Mouse (Mus musculus) heart, adult 2 months (tissue): ENCODE measurements at regions not wholly inside any gene's neighbourhood (a gene's known extent, or its start where the extent isn't known, plus 50 kb on each side); places are given as distances from the start of the nearest gene placed in this dataset.

ENCODE experiments used
- DNase-seq, 2 experiments: peaks; one replicate each; pipeline ENCODE4 v3.0.0; 2021
- H3K27ac ChIP-seq: fragments of 200-600 bp; 2 replicates; pipeline ENCODE4 v1.8.1; 2022
- H3K27me3 ChIP-seq: fragments of 200-500 bp; 2 replicates; pipeline ENCODE4 v1.6.1; 2012; ENCODE audit warnings: mild to moderate bottlenecking, low read length, inconsistent platforms, mixed read lengths; ENCODE audit not compliant: control insufficient read depth, insufficient read depth
- H3K36me3 ChIP-seq: fragments of 200-500 bp; 2 replicates; pipeline ENCODE4 v1.6.1; 2012; ENCODE audit warnings: low read length, inconsistent platforms; ENCODE audit not compliant: control insufficient read depth, insufficient read depth
- H3K4me1 ChIP-seq: fragments of 200-500 bp; 2 replicates; pipeline ENCODE4 v1.6.1; 2011; ENCODE audit warnings: low read length; ENCODE audit not compliant: control insufficient read depth, insufficient read depth
- H3K4me3 ChIP-seq: fragments of 200-600 bp; 2 replicates; pipeline ENCODE4 v1.8.1; 2022
- H3K79me2 ChIP-seq: fragments of 200-500 bp; replicated peaks from 2 replicates; pipeline ENCODE4 v1.6.1; 2012; ENCODE audit warnings: mild to moderate bottlenecking, inconsistent platforms, low read length, moderate library complexity, mixed read lengths; ENCODE audit not compliant: control insufficient read depth, insufficient read depth
- H3K9ac ChIP-seq: fragments of 200-500 bp; 2 replicates; pipeline ENCODE4 v1.6.1; 2012; ENCODE audit warnings: low read depth, mild to moderate bottlenecking, control low read depth, inconsistent platforms, low read length, mixed read lengths
- CTCF ChIP-seq: fragments of 200-600 bp; IDR thresholded peaks from 2 replicates; pipeline ENCODE4 v1.8.1; 2022; ENCODE audit warnings: antibody characterized with exemption, mild to moderate bottlenecking, moderate library complexity
- EP300 ChIP-seq: fragments of 200-500 bp; IDR thresholded peaks from 2 replicates; pipeline ENCODE4 v1.6.1; 2011; ENCODE audit warnings: low read depth, low read length, control low read depth; ENCODE audit not compliant: insufficient read depth
- POLR2A ChIP-seq: fragments of 200-500 bp; IDR thresholded peaks from 2 replicates; pipeline ENCODE4 v1.6.1; 2011; ENCODE audit warnings: mild to moderate bottlenecking, low read depth, low read length, control low read depth; ENCODE audit not compliant: insufficient read depth
- WGBS: fragments of 180-500 bp; shearing (Covaris S2); methylation state at CpG from one replicate; pipeline ENCODE4 v1.1.7; 2018; 5-methylcytosine and 5-hydroxymethylcytosine counted together
- intact Hi-C: fragments of 180-260 bp; cut with DNase I; formaldehyde crosslinking; loops from one replicate; pipeline ENCODE4 v1.15.1; 2025

- Histone ChIP-seq H3K27ac (no peak overlapping the region), H3K4me3 (no peak overlapping the region), H3K27me3 (no peaks in the 10 kb centered on the region), H3K4me1 (no peaks in the 10 kb centered on the region), H3K9ac (no peak overlapping the region), H3K79me2 (no peaks in the 10 kb centered on the region), H3K36me3 (no peaks in the 10 kb centered on the region)
- DNase-seq = no peak
- intact Hi-C loops = no loop called here
- TF ChIP-seq POLR2A = no peak
- no peak for TF ChIP-seq CTCF
- TF ChIP-seq EP300 = no peak
These were observed 54.7 kb downstream of the Spry2 start for GRCm38 (mm10) chr14:105841888-105842287.

- Histone ChIP-seq H3K27ac (no peak overlapping the region), H3K9ac (no peak overlapping the region), H3K27me3 (no peaks in the 10 kb centered on the region), H3K36me3 (no peaks in the 10 kb centered on the region), H3K4me3 (no peak overlapping the region), H3K4me1 (no peaks in the 10 kb centered on the region), H3K79me2 (no peaks in the 10 kb centered on the region)
- DNase-seq = no peak
- 72% methylated on average over 3 of the region's 3 CpGs for WGBS
- intact Hi-C loops = no loop called here
- TF ChIP-seq EP300 = no peak
These were observed 59.1 kb downstream of the Spry2 start for GRCm38 (mm10) chr14:105837533-105837932.

GRCm38 (mm10) chr14:105830701-105831100 is 65.9 kb downstream of the Spry2 start:
- TF ChIP-seq CTCF (no peak), EP300 (no peak), POLR2A (no peak)
- intact Hi-C loops = no loop called here
- Histone ChIP-seq H3K27ac (no peak overlapping the region), H3K79me2 (no peaks in the 10 kb centered on the region), H3K4me3 (no peak overlapping the region), H3K27me3 (no peaks in the 10 kb centered on the region), H3K4me1 (no peaks in the 10 kb centered on the region), H3K36me3 (no peaks in the 10 kb centered on the region), H3K9ac (no peak overlapping the region)
- DNase-seq = no peak
- 69% methylated on average over 12 of the region's 12 CpGs for WGBS

- Histone ChIP-seq H3K4me1 (no peaks in the 10 kb centered on the region), H3K27me3 (no peaks in the 10 kb centered on the region), H3K79me2 (no peaks in the 10 kb centered on the region), H3K27ac (no peak overlapping the region), H3K36me3 (no peaks in the 10 kb centered on the region), H3K4me3 (no peak overlapping the region), H3K9ac (no peak overlapping the region)
- intact Hi-C loops = no loop called here
- no peak for DNase-seq
- 78% methylated on average over 4 of the region's 4 CpGs for WGBS
- TF ChIP-seq EP300 (no peak), CTCF (no peak), POLR2A (no peak)
These were observed 66.3 kb downstream of the Spry2 start for GRCm38 (mm10) chr14:105830301-105830700.

DNA sequence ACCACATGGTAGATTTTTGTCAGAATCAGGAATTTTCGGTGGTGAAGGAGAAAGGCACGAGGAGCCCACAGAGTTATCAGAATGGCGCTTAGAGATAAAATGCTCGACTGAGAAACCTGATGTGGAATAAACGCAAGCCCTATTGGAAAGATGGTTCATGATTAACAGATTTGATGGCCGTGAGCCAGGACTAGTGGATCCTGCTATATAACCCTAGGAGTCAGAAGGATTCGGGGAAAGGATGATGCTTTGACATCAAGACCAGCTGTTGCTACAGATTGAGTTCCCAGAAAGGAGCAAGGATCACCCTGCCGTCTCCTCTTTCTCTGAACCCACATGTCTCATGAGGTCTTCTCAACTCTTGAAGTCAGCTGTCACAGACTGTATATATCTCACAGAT is 73.5 kb downstream of the Spry2 start:
- intact Hi-C loops = no loop called here
- DNase-seq = no peak
- H3K4me1 ChIP-seq = no peaks in the 10 kb centered on the region
- no peak overlapping the region for H3K27ac ChIP-seq
- no peak overlapping the region for H3K4me3 ChIP-seq
- H3K36me3 ChIP-seq = no peaks in the 10 kb centered on the region
- TF ChIP-seq CTCF = no peak
- TF ChIP-seq POLR2A = no peak
- TF ChIP-seq EP300 = no peak
- H3K79me2 ChIP-seq = no peaks in the 10 kb centered on the region
- WGBS = 77% methylated on average over 8 of the region's 8 CpGs
- no peak overlapping the region for H3K9ac ChIP-seq
- H3K27me3 ChIP-seq = no peaks in the 10 kb centered on the region

DNA sequence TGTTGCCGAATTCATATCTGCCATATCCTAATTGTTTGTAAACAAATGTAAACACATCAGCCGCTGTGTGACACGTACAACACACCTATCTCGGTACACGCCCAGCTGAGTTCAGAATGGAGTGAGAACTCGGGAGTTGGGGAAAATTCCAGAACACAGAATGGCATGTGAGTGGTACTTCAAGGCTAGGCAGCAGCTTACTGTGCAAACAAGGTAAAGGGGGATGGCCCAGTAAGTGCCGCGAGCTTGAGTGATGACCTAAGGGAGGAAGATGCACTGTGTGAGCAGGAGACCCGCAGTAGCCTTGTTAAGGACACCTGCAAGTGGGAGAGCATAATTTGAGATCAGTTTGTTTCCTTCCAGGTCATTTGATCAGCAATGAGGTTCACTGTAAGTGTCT is 74.0 kb downstream of the Spry2 start:
- Histone ChIP-seq H3K4me3 (no peak overlapping the region), H3K9ac (no peak overlapping the region), H3K36me3 (no peaks in the 10 kb centered on the region), H3K27ac (no peak overlapping the region), H3K79me2 (no peaks in the 10 kb centered on the region), H3K4me1 (no peaks in the 10 kb centered on the region), H3K27me3 (no peaks in the 10 kb centered on the region)
- WGBS = 87% methylated on average over 9 of the region's 9 CpGs
- intact Hi-C loops = no loop called here
- DNase-seq = no peak
- TF ChIP-seq POLR2A (no peak), EP300 (no peak), CTCF (no peak)

DNA sequence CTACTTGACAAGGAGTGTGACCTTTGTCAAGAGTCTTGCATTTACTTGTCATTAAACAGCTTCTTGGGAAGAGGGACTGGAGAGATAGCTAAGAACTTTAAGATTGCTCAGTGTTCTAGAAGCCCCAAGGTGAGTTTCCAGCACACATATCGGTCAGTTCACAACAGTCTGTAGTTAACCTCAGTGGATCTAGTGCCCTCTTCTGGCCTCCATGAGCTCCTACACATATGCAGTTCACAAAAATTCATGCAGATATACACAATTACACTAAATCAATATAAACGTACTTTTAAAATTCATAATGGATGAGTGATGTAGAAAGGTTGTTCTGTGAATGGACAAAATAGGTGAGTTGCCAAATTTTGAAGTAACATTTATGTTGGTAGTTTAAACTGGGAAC is 77.1 kb downstream of the Spry2 start:
- no peak overlapping the region for H3K4me3 ChIP-seq
- no peaks in the 10 kb centered on the region for H3K4me1 ChIP-seq
- no peak overlapping the region for H3K9ac ChIP-seq
- no peaks in the 10 kb centered on the region for H3K36me3 ChIP-seq
- no peaks in the 10 kb centered on the region for H3K79me2 ChIP-seq
- no peak for DNase-seq
- H3K27me3 ChIP-seq = no peaks in the 10 kb centered on the region
- TF ChIP-seq EP300 = no peak
- peak; percentile 31 for TF ChIP-seq CTCF
- no peak overlapping the region for H3K27ac ChIP-seq
- intact Hi-C loops = no loop called here
- 98% methylated on average over 2 of the region's 2 CpGs for WGBS
